Mouse (Mus musculus) hindbrain, embryonic 16.5 days (tissue): Measurements from ENCODE around the gene Ugcg. TPM values are rescaled to one million over a fixed set of nuclear protein-coding genes. Genes with fewer than 3 reads are reported as not detected.
"Not testable (repeated sequence)": the region's sequence is repeated elsewhere in the genome, so short reads cannot be mapped to it uniquely, and the experiment has no call there.

Source experiments
- ATAC-seq: fragments of 200-750 bp; cut with Nextera tagmentation; 2 replicates; pipeline ENCODE4 v1.8.0; 2017; ENCODE audit warnings: moderate TSS enrichment, moderate library complexity
- H3K27ac ChIP-seq: fragments of 300-500 bp; sonication (generic); 2 replicates; pipeline ENCODE4 v1.5.1; 2014; ENCODE audit warnings: low read depth, mild to moderate bottlenecking, control low read depth, low read length, moderate library complexity
- H3K27me3 ChIP-seq: fragments of 300-500 bp; sonication (generic); replicated peaks from 2 replicates; pipeline ENCODE4 v1.6.1; 2014; ENCODE audit warnings: low read length; ENCODE audit not compliant: control insufficient read depth, insufficient read depth
- H3K36me3 ChIP-seq: fragments of 300-500 bp; sonication (generic); 2 replicates; pipeline ENCODE4 v1.6.1; 2014; ENCODE audit warnings: mild to moderate bottlenecking, low read length, moderate library complexity, mixed read lengths; ENCODE audit not compliant: control insufficient read depth, insufficient read depth
- H3K4me1 ChIP-seq: fragments of 300-500 bp; sonication (generic); 2 replicates; pipeline ENCODE4 v1.6.1; 2014; ENCODE audit warnings: low read depth, low read length; ENCODE audit not compliant: control insufficient read depth, insufficient read depth
- H3K4me2 ChIP-seq: fragments of 300-500 bp; sonication (generic); 2 replicates; pipeline ENCODE4 v1.6.1; 2014; ENCODE audit warnings: mild to moderate bottlenecking, low read length, control low read depth, moderate library complexity
- H3K4me3 ChIP-seq: fragments of 300-500 bp; sonication (generic); 2 replicates; pipeline ENCODE4 v1.5.1; 2014; ENCODE audit warnings: mild to moderate bottlenecking, low read length, control low read depth, moderate library complexity
- H3K9ac ChIP-seq: fragments of 300-500 bp; sonication (generic); 2 replicates; pipeline ENCODE4 v1.6.1; 2014; ENCODE audit warnings: low read depth, mild to moderate bottlenecking, control low read depth, low read length, moderate library complexity
- H3K9me3 ChIP-seq: fragments of 300-500 bp; sonication (generic); 2 replicates; pipeline ENCODE4 v1.6.1; 2014; ENCODE audit warnings: mild to moderate bottlenecking, low read length, moderate library complexity; ENCODE audit not compliant: control insufficient read depth
- WGBS: fragments of 180-500 bp; shearing (Covaris S2); extraction: QIAGEN DNeasy Blood & Tissue Kit; methylation state at CpG from one replicate; pipeline ENCODE4 v1.1.7; 2014; 5-methylcytosine and 5-hydroxymethylcytosine counted together
- polyA plus RNA-seq: library from polyadenylated mRNA; unstranded; fragments of >200 nt; fragmentation: Nextera tagmentation; extraction: Ambion mirVana; gene quantifications from 2 replicates; pipeline ENCODE4 v1.2.1, GENCODE M21; 2015

The Ugcg gene
- polyA plus RNA-seq, 1 experiment from 2014 or later: 15.8 TPM

DNA sequence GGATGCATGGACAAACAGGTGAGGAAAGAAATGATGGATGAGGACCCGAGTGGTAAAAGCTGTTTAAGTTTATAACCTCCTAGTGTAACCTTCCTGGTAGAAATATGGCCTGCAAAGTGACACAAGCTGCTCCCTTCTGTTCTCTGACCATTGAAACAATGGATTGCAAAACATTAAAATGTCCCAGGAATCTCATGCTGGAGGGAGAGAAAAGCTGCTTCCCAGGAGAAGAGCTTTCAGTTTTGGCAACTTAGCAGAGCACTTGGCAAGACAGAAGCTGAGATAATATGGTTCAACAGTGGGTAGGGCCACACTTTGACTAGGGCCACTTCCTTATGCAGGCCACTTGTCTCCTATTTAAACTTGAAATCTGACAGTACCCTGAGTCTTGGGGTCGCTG lies 69.7 kb downstream of the Ugcg start:
- Histone ChIP-seq H3K9me3 (no peaks in the 10 kb centered on the region), H3K36me3 (no peaks in the 10 kb centered on the region), H3K4me1 (no peaks in the 10 kb centered on the region), H3K4me2 (no peak overlapping the region), H3K27me3 (no peaks in the 10 kb centered on the region), H3K9ac (no peak overlapping the region), H3K4me3 (no peak overlapping the region), H3K27ac (no peak overlapping the region)
- ATAC-seq: no peak
- 78% methylated on average over 2 of the region's 2 CpGs for whole genome bisulfite sequencing

DNA sequence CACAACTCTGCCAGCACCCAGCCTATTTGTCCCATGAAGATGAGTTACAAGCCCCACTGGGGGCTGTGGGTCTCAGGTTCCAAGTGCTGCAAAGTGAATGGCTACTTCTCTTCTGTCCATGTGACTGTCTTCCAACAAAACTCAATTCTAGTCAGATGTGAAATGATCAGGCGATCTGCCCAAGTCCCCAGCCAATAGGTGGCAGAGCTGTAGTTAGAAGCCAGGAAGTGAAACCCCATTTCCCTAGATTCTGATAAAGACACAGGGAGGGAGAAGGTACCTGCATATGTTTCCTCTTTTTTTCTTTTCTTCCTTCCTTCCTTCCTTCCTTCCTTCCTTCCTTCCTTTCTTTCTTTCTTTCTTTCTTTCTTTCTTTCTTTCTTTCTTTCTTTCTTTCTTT lies 70.7 kb downstream of the Ugcg start:
- Histone ChIP-seq H3K27ac (no peak overlapping the region), H3K4me3 (no peak overlapping the region), H3K36me3 (no peaks in the 10 kb centered on the region), H3K27me3 (no peaks in the 10 kb centered on the region), H3K4me1 (no peaks in the 10 kb centered on the region), H3K4me2 (no peak overlapping the region), H3K9me3 (no peaks in the 10 kb centered on the region), H3K9ac (no peak overlapping the region)
- 76% methylated on average over 1 of the region's 1 CpGs for WGBS
- ATAC-seq: no peak

DNA sequence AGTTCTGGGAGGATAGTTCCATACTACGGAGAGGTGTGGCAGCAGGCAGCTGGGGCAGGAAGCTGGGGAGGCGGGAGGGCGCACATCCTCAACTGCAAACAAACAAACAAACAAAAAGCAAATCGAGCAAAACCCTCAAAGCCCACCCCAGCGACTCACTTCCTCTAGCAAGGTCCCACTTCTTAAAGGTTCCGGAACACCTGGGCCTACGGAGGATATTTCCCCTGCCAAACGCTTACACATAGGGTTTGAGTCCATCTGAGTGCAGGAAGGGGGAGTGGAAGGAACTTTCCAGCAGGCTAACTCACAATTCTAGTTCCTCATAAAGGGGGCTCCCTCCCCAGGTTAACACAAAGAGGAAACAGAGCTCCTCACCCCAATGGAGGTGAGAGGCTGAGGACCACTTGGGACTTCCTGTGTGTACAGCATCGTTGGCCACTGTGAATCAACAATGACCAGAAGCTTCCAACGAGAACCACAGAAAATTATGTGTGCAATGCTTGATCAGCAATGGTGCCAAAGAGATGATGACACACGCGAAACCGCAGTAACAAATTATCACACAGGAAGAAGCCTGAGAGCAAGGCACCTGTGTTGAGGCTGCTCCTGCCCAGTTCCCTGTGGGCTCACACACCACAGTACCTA lies 71.9 kb downstream of the Ugcg start:
- 90% methylated on average over 13 of the region's 13 CpGs for WGBS
- Histone ChIP-seq H3K9me3 (no peaks in the 10 kb centered on the region), H3K4me1 (no peaks in the 10 kb centered on the region), H3K36me3 (no peaks in the 10 kb centered on the region), H3K27me3 (no peaks in the 10 kb centered on the region), H3K27ac (no peak overlapping the region), H3K4me3 (no peak overlapping the region), H3K4me2 (no peak overlapping the region), H3K9ac (no peak overlapping the region)
- no peak for ATAC-seq

DNA sequence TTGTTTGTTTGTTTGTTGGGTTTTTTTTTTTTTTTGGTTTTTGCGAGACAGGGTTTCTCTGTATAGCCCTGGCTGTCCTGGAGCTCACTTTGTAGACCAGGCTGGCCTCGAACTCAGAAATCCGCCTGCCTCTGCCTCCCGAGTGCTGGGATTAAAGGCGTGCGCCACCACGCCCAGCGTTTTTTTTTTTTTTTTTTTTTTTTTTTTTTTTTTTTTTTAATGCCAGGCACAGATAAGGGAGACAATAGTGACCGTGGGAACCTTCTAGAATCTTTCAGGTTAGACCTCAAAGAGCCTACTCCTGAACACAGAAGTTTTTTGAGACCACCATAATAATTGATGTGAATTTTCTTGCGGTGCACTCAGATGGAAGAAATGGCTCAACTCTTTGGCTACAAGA lies 72.5 kb downstream of the Ugcg start:
- not testable (repeated sequence) for ATAC-seq, H3K9me3 ChIP-seq, H3K27ac ChIP-seq, H3K4me1 ChIP-seq, H3K9ac ChIP-seq, H3K36me3 ChIP-seq, H3K4me2 ChIP-seq, H3K27me3 ChIP-seq, H3K4me3 ChIP-seq
- 92% methylated on average over 3 of the region's 10 CpGs for WGBS

DNA sequence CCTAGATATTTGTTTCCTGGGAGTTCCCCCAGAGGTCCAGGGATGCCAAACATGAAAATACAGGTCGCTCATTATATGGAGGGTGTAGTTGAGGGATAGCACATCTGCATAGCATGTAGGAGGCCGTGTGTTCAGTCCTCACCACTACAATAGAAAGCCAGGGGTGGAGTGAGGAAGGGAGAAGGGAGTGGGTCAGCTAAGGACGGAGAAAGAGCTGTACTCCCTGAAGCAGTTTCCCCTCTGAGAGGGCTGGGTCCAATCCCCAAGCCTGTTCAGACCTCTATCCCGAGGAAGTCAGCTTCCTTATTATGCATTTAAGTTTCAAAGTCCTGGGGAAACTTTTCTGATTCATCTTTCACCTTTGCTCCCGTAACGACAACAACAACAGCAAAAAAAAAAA lies 73.1 kb downstream of the Ugcg start:
- Histone ChIP-seq H3K27me3 (no peaks in the 10 kb centered on the region), H3K27ac (no peak overlapping the region), H3K4me2 (no peak overlapping the region), H3K4me3 (no peak overlapping the region), H3K9me3 (no peaks in the 10 kb centered on the region), H3K36me3 (no peaks in the 10 kb centered on the region), H3K4me1 (no peaks in the 10 kb centered on the region), H3K9ac (no peak overlapping the region)
- 70% methylated on average over 6 of the region's 6 CpGs for WGBS
- no peak for ATAC-seq

DNA sequence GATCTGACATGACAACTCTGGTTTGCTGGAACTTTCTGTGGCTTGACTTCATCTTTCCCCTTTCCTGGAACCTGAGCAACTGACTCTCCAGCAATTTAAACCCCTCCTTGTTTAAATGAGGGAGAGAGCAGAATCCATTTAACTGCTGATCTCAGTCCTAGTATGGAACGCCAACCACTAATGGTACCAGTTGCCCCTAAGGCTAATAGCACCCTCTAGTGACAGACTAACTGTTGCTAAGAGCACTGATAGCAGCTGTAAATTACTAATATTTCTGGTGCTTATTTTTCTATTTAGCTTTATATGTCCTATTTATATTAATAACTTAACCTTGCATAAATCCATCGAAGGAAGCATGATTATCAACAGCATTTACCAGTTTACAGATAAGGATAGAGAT lies 74.4 kb downstream of the Ugcg start:
- WGBS: 94% methylated on average over 2 of the region's 2 CpGs
- no peak overlapping the region for H3K4me2 ChIP-seq
- H3K36me3 ChIP-seq: no peaks in the 10 kb centered on the region
- no peak for ATAC-seq
- no peaks in the 10 kb centered on the region for H3K9me3 ChIP-seq
- H3K4me1 ChIP-seq: no peaks in the 10 kb centered on the region
- H3K4me3 ChIP-seq: no peak overlapping the region
- no peak overlapping the region for H3K9ac ChIP-seq
- H3K27me3 ChIP-seq: no peaks in the 10 kb centered on the region
- H3K27ac ChIP-seq: no peak overlapping the region

DNA sequence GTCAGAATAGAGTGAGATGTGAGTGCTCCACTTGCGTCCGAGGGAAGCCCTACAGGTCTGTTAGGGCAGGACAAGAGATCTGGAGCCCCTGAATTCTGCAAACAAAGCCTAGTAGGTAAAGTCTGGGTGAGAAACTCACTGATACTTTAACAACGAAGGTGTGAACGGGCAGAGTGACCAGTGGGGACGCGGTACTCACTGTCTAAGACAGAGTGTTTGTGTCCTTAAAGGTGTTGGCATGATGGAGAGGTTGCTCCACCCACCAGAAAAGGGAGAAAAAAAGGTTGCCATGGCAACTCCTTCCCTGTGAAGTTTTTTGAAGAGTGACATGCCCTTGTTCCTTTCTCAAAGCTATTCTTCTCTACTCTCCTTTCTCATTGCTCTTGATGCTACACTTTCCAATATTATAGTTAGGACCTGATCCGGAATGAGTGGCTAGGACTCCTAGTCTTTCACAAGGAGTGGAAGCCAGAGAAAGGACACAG lies 75.6 kb downstream of the Ugcg start:
- Histone ChIP-seq H3K4me3 (no peak overlapping the region), H3K27ac (no peak overlapping the region), H3K9me3 (peaks cover 8% of the 10 kb centered on the region), H3K4me1 (no peaks in the 10 kb centered on the region), H3K9ac (no peak overlapping the region), H3K27me3 (no peaks in the 10 kb centered on the region), H3K4me2 (no peak overlapping the region), H3K36me3 (no peaks in the 10 kb centered on the region)
- WGBS: 84% methylated on average over 7 of the region's 7 CpGs
- no peak for ATAC-seq

DNA sequence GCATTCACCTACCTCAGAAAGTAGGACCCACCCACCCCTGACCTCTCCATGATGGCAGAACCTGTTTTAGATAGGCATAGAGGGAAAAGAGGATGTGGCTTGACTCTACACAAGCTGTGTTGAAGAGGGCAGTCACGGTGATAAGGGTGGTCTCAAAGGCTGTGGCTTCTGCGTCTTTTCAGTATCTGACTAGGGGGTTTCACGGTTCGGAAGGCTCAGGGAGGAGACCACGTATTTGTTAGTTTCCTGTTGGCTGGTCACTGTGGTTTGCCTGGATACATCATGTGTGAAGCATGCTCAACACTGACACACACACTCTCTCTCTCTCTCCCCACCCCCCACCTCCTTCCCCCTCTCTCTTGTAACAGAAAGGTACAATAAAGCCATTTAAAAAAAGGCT lies 76.1 kb downstream of the Ugcg start:
- Histone ChIP-seq H3K4me2 (no peak overlapping the region), H3K9me3 (peaks cover 11% of the 10 kb centered on the region), H3K27me3 (no peaks in the 10 kb centered on the region), H3K4me1 (no peaks in the 10 kb centered on the region), H3K36me3 (no peaks in the 10 kb centered on the region), H3K9ac (no peak overlapping the region), H3K4me3 (no peak overlapping the region), H3K27ac (no peak overlapping the region)
- whole genome bisulfite sequencing: 85% methylated on average over 5 of the region's 5 CpGs
- no peak for ATAC-seq

DNA sequence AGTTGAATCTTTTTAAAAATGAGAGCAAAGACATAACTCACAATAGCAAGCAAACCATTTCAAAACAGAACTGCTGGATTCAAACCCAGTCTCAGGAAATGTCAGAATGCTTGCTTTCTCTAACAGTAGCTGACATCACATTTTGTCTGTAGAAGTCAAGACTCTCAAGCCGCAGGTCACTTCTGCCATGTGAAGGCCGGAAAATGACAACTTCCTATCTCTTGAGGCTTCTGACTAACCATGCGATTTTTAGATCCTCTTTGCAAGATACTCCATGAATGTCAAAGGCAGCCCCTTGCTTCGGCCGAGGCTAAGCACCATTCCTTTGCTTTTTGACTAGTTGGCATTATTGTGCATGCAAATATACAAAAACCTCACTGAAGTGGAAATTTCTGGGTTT lies 76.6 kb downstream of the Ugcg start:
- no peak for ATAC-seq
- no peaks in the 10 kb centered on the region for H3K4me1 ChIP-seq
- no peaks in the 10 kb centered on the region for H3K27me3 ChIP-seq
- no peak overlapping the region for H3K4me3 ChIP-seq
- 93% methylated on average over 5 of the region's 5 CpGs for WGBS
- H3K9me3 ChIP-seq: peaks cover 11% of the 10 kb centered on the region
- H3K36me3 ChIP-seq: no peaks in the 10 kb centered on the region
- H3K4me2 ChIP-seq: no peak overlapping the region
- no peak overlapping the region for H3K27ac ChIP-seq
- H3K9ac ChIP-seq: no peak overlapping the region
